Mouse (Mus musculus) midbrain, embryonic 11.5 days (tissue): ENCODE results near the gene Tinf2. TPM values are rescaled to one million over a fixed set of nuclear protein-coding genes. Genes with fewer than 3 reads are reported as not detected.

ENCODE experiments used
- ATAC-seq: fragments of 200-750 bp; cut with Nextera tagmentation; 2 replicates; pipeline ENCODE4 v1.8.0; 2017; ENCODE audit warnings: moderate TSS enrichment, moderate library complexity; ENCODE audit not compliant: low FRiP score
- DNase-seq: peaks from one replicate; pipeline ENCODE4 v3.0.0; 2015; ENCODE audit warnings: low spot score; ENCODE audit errors: missing footprints
- H3K27ac ChIP-seq: fragments of 300-500 bp; sonication (generic); 2 replicates; pipeline ENCODE4 v1.5.1; 2014; ENCODE audit warnings: low read depth, low read length
- H3K27me3 ChIP-seq: fragments of 300-500 bp; sonication (generic); 2 replicates; pipeline ENCODE4 v1.6.1; 2014; ENCODE audit warnings: mild to moderate bottlenecking, low read length, moderate library complexity, mixed read lengths; ENCODE audit not compliant: control insufficient read depth, insufficient read depth
- H3K36me3 ChIP-seq: fragments of 300-500 bp; sonication (generic); 2 replicates; pipeline ENCODE4 v1.6.1; 2014; ENCODE audit warnings: mild to moderate bottlenecking, low read length, moderate library complexity, mixed read lengths; ENCODE audit not compliant: control insufficient read depth, insufficient read depth
- H3K4me1 ChIP-seq: fragments of 300-500 bp; sonication (generic); 2 replicates; pipeline ENCODE4 v1.6.1; 2014; ENCODE audit warnings: low read length; ENCODE audit not compliant: control insufficient read depth, insufficient read depth
- H3K4me2 ChIP-seq: fragments of 300-500 bp; sonication (generic); 2 replicates; pipeline ENCODE4 v1.6.1; 2014; ENCODE audit warnings: mild to moderate bottlenecking, moderate library complexity
- H3K4me3 ChIP-seq: fragments of 300-500 bp; sonication (generic); 2 replicates; pipeline ENCODE4 v1.5.1; 2014; ENCODE audit warnings: low read depth, low read length
- H3K9ac ChIP-seq: fragments of 300-500 bp; sonication (generic); 2 replicates; pipeline ENCODE4 v1.6.1; 2014; ENCODE audit warnings: low read length
- H3K9me3 ChIP-seq: fragments of 300-500 bp; sonication (generic); 2 replicates; pipeline ENCODE4 v1.6.1; 2016; ENCODE audit warnings: low read length; ENCODE audit not compliant: control insufficient read depth
- WGBS: fragments of 180-500 bp; shearing (Covaris S2); extraction: QIAGEN DNeasy Blood & Tissue Kit; methylation state at CpG from one replicate; pipeline ENCODE4 v1.1.7; 2014; 5-methylcytosine and 5-hydroxymethylcytosine counted together
- polyA plus RNA-seq: library from polyadenylated mRNA; unstranded; fragments of >200 nt; fragmentation: Nextera tagmentation; extraction: Ambion mirVana; gene quantifications from 2 replicates; pipeline ENCODE4 v1.2.1, GENCODE M21; 2014

The Tinf2 gene
- polyA plus RNA-seq = 62.6 and 64.4 TPM in 2 replicates

DNA sequence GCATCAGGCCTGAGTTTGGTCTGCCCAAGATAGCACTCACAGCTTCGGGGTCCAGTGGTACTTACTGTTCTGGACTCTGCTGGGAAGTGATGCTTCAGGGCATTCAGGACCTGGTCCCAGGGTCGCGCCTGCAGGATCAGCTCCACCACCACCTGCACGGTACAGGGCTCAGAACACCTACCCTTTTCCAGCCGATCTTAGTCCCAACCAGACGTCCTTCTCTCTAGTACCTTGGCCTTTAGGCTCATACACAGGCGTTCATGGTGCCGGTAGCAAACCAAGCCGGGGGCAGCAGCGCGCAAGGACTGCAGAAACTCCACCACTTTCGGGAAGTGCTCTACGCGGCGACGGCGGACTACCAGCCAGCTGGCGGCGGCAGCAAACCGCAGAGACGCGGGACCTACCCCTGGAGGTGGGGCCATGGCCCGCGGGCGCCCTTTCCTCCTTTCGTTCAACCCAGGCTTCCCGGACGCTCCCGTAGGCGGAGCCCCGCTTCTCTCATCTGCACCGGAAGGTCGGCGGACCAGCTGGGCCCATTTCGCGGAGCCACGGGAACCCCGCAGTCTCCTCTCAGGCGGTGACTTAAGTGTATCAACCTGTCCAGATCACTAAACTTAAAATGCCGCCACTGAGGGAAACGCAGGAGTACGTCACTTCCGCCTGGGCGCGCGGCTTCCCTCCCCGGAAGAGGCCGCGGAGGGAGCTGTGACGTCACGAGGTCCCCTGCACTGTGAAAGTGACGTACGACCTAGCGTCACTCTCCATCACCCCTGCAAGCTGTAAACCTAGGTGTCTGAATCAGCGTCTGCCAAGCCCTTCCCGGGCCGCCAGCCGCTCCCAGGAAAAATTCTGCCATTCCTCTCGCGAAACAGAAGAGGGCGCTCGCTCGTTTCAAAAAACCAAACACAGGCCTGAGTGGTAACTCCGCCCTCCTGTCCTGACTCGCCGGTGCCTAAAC, at the start of gene Tinf2:
Gene Tinf2 (minus strand): TSS at position 661 of the 958 bp plus-strand sequence.
- Histone ChIP-seq H3K4me3 (peak within 1 kb of the TSS; percentile 85), H3K9ac (peak within 1 kb of the TSS; percentile 79), H3K4me2 (peak within 1 kb of the TSS; percentile 71), H3K9me3 (no peaks in the 10 kb centered on the region), H3K4me1 (peaks cover 3% of the 10 kb centered on the region; the same call in 1 of the 2 replicates), H3K27me3 (no peaks in the 10 kb centered on the region), H3K27ac (peak within 1 kb of the TSS; percentile 3; the same call in 1 of the 2 replicates), H3K36me3 (peaks cover 16% of the 10 kb centered on the region; the same call in 1 of the 2 replicates)
- peak; percentile 98 for ATAC-seq
- peak; percentile 99 for DNase-seq
- WGBS = under 1% methylated on average over 66 of the region's 66 CpGs

DNA sequence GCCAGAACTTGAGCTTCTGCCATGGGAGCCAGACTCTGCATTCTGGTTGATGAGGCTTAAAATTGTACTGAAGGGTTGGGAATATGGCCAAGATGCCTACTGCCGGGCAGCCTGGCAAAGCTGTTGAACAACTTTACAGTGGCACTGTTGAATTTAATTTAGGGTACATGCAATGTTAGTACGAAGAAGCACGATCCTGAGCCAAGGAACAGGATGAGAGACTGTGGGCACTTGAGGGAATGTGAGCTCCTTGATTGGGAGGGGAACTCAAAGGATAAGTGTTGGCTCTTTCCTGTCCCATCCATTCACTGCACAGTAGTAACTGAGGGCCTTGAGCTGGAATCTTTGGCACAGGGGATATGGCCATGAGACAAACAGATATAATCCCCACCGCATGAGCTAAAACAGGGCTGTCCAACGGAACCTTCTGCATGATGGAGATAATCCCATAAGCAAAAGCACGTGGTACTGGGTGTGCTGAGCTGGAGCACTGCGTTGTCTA, 49.0 kb upstream of the Tinf2 start:
- no peak for ATAC-seq
- WGBS = 90% methylated on average over 7 of the region's 7 CpGs

DNA sequence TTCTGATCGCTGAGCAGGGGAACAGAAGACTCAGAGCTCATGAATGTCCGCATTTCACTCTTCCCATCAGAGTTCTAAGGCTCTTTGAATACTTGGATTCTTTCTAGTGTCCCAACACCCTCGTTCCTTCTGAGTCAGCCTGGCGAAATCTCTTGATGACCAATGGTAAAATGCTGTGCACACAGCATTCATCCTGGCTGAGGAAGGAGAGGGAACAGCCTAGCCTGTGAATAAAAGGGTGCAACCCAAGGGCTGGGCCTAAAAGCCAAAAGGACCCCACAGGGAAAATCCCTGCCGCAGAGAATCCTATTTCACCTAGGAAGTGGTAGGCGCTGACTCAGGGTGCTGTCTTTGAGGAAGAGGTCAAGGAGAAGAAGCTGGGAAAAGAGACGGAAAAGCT, 48.5 kb upstream of the Tinf2 start:
- Histone ChIP-seq H3K4me2 (no peak overlapping the region), H3K4me3 (no peak overlapping the region), H3K4me1 (no peaks in the 10 kb centered on the region), H3K9ac (no peak overlapping the region), H3K27ac (no peak overlapping the region), H3K27me3 (no peaks in the 10 kb centered on the region), H3K9me3 (no peaks in the 10 kb centered on the region), H3K36me3 (no peaks in the 10 kb centered on the region)
- ATAC-seq = no peak
- DNase-seq = no peak
- WGBS = 77% methylated on average over 7 of the region's 7 CpGs

More for the DNA sequence above, 49.0 kb upstream of the Tinf2 start:
- Histone ChIP-seq H3K27me3 (no peaks in the 10 kb centered on the region), H3K9me3 (no peaks in the 10 kb centered on the region), H3K4me1 (no peaks in the 10 kb centered on the region), H3K4me2 (no peak overlapping the region), H3K9ac (no peak overlapping the region), H3K4me3 (no peak overlapping the region), H3K27ac (no peak overlapping the region), H3K36me3 (no peaks in the 10 kb centered on the region)
- DNase-seq = no peak

DNA sequence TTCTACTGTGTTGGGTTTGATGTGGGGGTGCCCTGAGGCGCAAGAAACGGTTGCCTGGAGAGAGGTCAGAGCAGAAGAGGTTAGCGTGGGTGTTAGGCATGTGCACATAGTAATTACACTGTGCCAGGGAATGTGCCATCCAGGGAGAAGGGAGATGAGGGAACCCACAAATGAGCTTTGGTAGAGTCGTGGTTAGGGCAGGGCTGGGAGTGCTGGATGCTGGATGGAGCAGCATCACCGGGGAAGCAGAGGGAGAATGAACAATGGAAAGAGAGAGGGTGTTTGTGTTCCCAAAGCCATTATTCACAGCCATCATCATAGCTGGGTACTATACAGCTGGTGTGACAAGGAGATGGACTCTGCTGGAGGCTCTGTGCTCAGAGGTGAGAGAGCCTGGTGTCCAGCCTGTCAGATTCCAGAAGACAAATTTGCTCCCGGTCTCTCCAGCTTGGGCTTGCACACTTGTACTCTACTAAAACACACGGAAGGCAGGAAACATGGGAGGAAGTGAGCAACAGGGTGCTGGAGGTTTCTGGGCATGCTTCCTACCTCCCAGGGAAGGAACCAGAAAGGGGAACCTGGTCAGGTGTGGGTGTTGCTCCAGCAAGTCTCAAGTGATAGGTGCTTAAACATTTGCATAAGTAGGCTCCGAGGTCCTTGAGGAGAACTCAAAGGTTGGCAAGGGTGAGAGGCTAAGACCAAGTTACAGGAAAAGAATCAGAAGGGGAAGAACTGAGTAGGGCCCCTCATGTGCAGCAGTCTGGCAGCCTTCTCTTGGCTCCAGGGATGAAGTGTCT, 46.5 kb upstream of the Tinf2 start:
- H3K4me3 ChIP-seq = no peak overlapping the region
- H3K27me3 ChIP-seq = no peaks in the 10 kb centered on the region
- no peaks in the 10 kb centered on the region for H3K36me3 ChIP-seq
- H3K9ac ChIP-seq = no peak overlapping the region
- ATAC-seq (no peak), DNase-seq (no peak)
- no peak overlapping the region for H3K4me2 ChIP-seq
- H3K4me1 ChIP-seq = no peaks in the 10 kb centered on the region
- 80% methylated on average over 8 of the region's 8 CpGs for WGBS
- no peaks in the 10 kb centered on the region for H3K9me3 ChIP-seq
- no peak overlapping the region for H3K27ac ChIP-seq

DNA sequence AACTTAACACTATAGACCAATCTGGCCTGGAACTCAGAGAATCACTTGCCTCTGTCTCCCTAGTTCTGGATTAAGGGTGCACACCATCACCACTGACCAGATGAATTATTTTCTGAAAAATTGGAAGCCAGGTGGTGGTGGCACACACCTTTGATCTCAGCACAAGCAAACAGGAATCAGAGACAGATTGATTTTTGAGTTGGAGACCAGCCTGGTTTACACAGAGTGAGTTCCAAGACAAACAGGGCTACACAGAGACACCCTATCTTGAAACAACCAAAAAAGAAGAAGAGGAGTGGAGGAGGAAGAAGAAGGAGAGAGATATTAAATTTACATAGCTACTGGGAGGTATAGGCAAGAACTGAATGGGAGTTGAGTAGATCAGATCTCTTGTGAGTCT, 44.6 kb upstream of the Tinf2 start:
- Histone ChIP-seq H3K9me3 (no peaks in the 10 kb centered on the region), H3K27me3 (no peaks in the 10 kb centered on the region), H3K36me3 (no peaks in the 10 kb centered on the region), H3K4me2 (no peak overlapping the region), H3K4me3 (no peak overlapping the region), H3K9ac (no peak overlapping the region), H3K4me1 (0 out of 2 replicates have a peak, but pooled peaks cover 2% of the 10 kb centered on the region), H3K27ac (no peak overlapping the region)
- DNase-seq = no peak
- ATAC-seq = no peak

DNA sequence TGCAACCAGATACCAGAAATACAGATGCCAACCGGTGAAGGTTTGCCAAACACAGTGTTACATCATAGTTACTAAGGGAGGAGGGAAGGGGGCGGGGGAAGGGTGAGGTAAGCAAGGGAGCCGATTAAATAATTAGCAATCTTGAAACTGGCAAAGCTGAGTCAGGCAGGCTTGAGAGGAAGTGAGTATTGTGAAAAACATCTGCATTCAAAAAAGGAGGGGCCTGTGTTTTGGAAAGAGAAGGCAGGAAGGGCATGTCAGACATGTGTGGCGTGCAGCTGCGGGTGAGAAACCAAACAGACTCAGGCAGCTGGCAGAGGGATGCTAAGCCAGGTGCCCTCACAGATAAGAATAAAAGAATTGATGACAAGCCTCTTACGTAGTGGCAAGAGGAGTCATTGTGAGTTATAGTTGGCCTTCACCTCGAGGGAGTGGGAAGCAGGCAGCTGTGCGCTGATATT, 42.8 kb upstream of the Tinf2 start:
- ATAC-seq (no peak), DNase-seq (no peak)
- 74% methylated on average over 8 of the region's 8 CpGs for WGBS
- H3K36me3 ChIP-seq = no peaks in the 10 kb centered on the region
- 0 out of 2 replicates have a peak, but pooled peaks cover 3% of the 10 kb centered on the region for H3K4me1 ChIP-seq
- no peak overlapping the region for H3K4me2 ChIP-seq
- no peak overlapping the region for H3K9ac ChIP-seq
- no peak overlapping the region for H3K27ac ChIP-seq
- no peak overlapping the region for H3K4me3 ChIP-seq
- no peaks in the 10 kb centered on the region for H3K9me3 ChIP-seq
- H3K27me3 ChIP-seq = no peaks in the 10 kb centered on the region

DNA sequence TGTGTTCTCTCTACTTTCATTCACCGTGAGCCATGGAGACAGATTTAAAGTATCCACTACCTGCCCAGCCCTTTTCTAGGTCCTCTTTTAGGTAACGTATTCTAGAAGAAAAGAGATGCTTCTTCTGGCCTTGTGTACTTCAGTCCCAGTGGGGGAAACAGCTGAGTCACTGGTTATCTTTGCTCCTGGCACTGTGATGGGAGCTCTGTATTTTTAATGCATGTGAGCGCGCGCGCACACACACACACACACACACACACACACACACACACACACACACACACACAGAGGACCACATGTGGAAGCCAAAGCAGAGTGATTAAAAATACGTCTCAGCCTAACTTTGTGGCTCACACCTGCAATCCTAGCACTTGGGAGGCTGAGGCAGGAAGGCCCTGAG, 41.8 kb upstream of the Tinf2 start:
- DNase-seq = no peak
- Histone ChIP-seq H3K27me3 (no peaks in the 10 kb centered on the region), H3K27ac (no peak overlapping the region), H3K4me3 (no peak overlapping the region), H3K4me2 (no peak overlapping the region), H3K9me3 (no peaks in the 10 kb centered on the region), H3K4me1 (0 out of 2 replicates have a peak, but pooled peaks cover 3% of the 10 kb centered on the region), H3K9ac (no peak overlapping the region), H3K36me3 (no peaks in the 10 kb centered on the region)
- no peak for ATAC-seq
- 94% methylated on average over 7 of the region's 7 CpGs for WGBS

DNA sequence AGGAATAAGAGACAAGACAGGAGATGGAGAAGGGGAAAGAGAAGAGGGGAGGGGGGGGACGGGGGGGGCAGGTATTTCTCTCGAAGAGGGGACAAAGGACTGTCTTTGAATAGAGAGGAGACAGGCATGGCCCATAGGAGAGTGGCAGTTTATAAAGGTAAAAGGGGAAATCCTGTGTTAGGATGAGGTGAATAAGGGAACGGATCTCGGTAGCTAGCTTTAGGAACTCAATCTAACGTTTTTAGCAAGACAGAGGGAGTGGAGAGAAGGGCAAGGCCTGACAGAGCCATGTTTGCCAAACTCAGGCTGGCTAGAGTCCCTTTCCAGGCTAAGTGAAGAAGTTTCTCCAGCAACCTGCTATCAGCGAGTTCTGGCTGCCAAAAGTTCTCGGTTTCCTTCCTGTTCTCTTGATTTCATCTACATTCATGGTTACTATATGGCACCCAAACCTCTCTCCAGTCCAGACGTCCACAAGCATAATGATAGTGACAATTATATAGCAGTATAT, 40.9 kb upstream of the Tinf2 start:
- Histone ChIP-seq H3K9me3 (no peaks in the 10 kb centered on the region), H3K27me3 (no peaks in the 10 kb centered on the region), H3K9ac (peak overlapping the region; percentile 66), H3K36me3 (no peaks in the 10 kb centered on the region), H3K4me2 (peak overlapping the region; percentile 52; the same call in 1 of the 2 replicates), H3K4me1 (0 out of 2 replicates have a peak, but pooled peaks cover 3% of the 10 kb centered on the region), H3K4me3 (peak overlapping the region; percentile 57; the same call in 1 of the 2 replicates), H3K27ac (no peak overlapping the region; the same call in 1 of the 2 replicates)
- DNase-seq (peak; percentile 93), ATAC-seq (peak; percentile 45)
- WGBS = 42% methylated on average over 8 of the region's 8 CpGs
